Mouse (Mus musculus) embryonic facial prominence, embryonic 15.5 days (tissue): Measurements from ENCODE around the gene Cntnap5a. TPM values are rescaled to one million over a fixed set of nuclear protein-coding genes. Genes with fewer than 3 reads are reported as not detected.

Source experiments
- ATAC-seq: fragments of 200-750 bp; cut with Nextera tagmentation; 2 replicates; pipeline ENCODE4 v1.8.0; 2017; ENCODE audit warnings: low read depth, moderate TSS enrichment; ENCODE audit not compliant: insufficient number of reproducible peaks, low FRiP score, low TSS enrichment
- H3K27ac ChIP-seq: fragments of 300-500 bp; sonication (generic); replicated peaks from 2 replicates; pipeline ENCODE4 v1.5.1; 2015; ENCODE audit warnings: mild to moderate bottlenecking, inconsistent platforms
- H3K27me3 ChIP-seq: fragments of 300-500 bp; sonication (generic); 2 replicates; pipeline ENCODE4 v1.6.1; 2015; ENCODE audit warnings: inconsistent platforms
- H3K36me3 ChIP-seq: fragments of 300-500 bp; sonication (generic); 2 replicates; pipeline ENCODE4 v1.6.1; 2015; ENCODE audit warnings: mild to moderate bottlenecking, inconsistent platforms
- H3K4me1 ChIP-seq: fragments of 300-500 bp; sonication (generic); 2 replicates; pipeline ENCODE4 v1.6.1; 2015; ENCODE audit warnings: inconsistent platforms
- H3K4me2 ChIP-seq: fragments of 300-500 bp; sonication (generic); replicated peaks from 2 replicates; pipeline ENCODE4 v1.6.1; 2015; ENCODE audit warnings: mild to moderate bottlenecking, inconsistent platforms
- H3K4me3 ChIP-seq: fragments of 300-500 bp; sonication (generic); replicated peaks from 2 replicates; pipeline ENCODE4 v1.5.1; 2015; ENCODE audit warnings: mild to moderate bottlenecking, inconsistent platforms
- H3K9ac ChIP-seq: fragments of 300-500 bp; sonication (generic); 2 replicates; pipeline ENCODE4 v1.6.1; 2015; ENCODE audit warnings: inconsistent platforms
- H3K9me3 ChIP-seq: fragments of 300-500 bp; sonication (generic); replicated peaks from 2 replicates; pipeline ENCODE4 v1.6.1; 2016; ENCODE audit warnings: inconsistent platforms
- WGBS: fragments of 180-500 bp; shearing (Covaris S2); methylation state at CpG from one replicate; pipeline ENCODE4 v1.1.7; 2015; 5-methylcytosine and 5-hydroxymethylcytosine counted together
- polyA plus RNA-seq: library from polyadenylated mRNA; unstranded; fragments of >200 nt; fragmentation: Nextera tagmentation; extraction: Ambion mirVana; gene quantifications from 2 replicates; pipeline ENCODE4 v1.2.1, GENCODE M21; 2015

Gene Cntnap5a
- polyA plus RNA-seq, 1 experiment from 2014 or later, result 0.04 TPM

DNA sequence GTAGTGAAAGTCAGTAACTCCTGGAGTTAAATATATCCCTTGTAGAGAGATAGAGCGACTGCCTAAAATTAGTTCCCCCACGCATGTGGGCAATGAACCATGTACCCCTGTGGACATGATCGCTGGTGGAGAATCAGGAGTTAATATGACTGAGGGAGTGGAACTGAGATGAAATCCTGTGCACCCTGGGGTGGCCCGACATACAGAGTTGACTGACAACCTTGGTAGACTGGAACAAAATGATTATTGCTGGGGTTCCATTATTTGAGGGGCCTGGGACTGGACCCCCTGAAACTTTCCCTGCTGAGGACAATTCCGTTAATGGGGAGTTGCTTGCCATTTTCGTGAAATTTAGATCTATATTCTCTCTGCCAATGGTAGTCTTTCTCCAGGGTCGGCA is 683.0 kb downstream of the Cntnap5a start:
- ATAC-seq, result no peak
- H3K27ac ChIP-seq, result no peak overlapping the region

DNA sequence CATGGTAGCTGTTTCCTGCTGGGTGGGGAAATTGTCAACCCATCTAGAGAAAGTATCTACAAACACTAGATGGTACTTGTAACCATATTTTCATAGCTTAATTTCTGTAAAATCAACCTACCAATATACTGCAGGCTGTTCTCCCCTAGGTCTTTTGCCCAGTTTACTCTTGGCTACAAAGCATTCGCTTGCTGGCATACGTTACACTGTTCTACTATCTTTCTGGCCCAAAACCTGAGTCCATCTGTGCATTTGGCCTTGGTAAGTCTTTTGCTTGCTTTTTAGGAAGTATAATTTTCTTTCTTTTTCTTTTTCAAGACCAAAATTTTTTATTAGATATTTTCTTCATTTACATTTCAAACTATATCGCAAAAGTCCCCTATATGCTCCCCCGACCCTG is 686.3 kb downstream of the Cntnap5a start:
- Histone ChIP-seq H3K27me3 (no peaks in the 10 kb centered on the region), H3K27ac (no peak overlapping the region), H3K4me3 (no peak overlapping the region), H3K9ac (no peak overlapping the region), H3K4me2 (no peak overlapping the region), H3K4me1 (no peaks in the 10 kb centered on the region), H3K36me3 (no peaks in the 10 kb centered on the region), H3K9me3 (no peaks in the 10 kb centered on the region)
- no peak for ATAC-seq
- 94% methylated on average over 4 of the region's 4 CpGs for whole genome bisulfite sequencing

More for the DNA sequence above, 683.0 kb downstream of the Cntnap5a start:
- Histone ChIP-seq H3K36me3 (no peaks in the 10 kb centered on the region), H3K27me3 (no peaks in the 10 kb centered on the region), H3K4me2 (no peak overlapping the region), H3K9ac (no peak overlapping the region), H3K4me3 (no peak overlapping the region), H3K9me3 (no peaks in the 10 kb centered on the region), H3K4me1 (no peaks in the 10 kb centered on the region)
- 42% methylated on average over 7 of the region's 7 CpGs for WGBS

DNA sequence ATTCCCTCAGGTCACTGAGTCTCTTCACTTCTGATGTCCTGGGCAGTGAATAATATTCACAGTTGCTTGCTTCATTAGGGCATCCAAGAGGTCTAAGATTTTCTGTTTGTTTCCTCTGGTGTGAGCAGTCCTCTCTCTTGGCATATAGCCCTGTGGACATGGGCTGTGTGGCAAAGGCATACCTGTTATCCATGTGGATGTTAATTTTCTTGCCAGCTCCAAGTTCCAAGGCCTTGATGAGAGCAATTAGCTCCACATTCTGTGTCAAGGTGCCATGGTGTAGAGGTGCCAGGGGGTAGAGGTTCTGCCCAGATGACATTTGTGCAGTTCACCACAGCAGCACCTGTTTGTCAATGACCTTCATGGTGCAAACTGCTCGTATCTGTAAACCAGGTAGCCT is 689.0 kb downstream of the Cntnap5a start:
- no peaks in the 10 kb centered on the region for H3K27me3 ChIP-seq
- no peak for ATAC-seq
- no peak overlapping the region for H3K27ac ChIP-seq
- H3K36me3 ChIP-seq, result no peaks in the 10 kb centered on the region
- H3K4me2 ChIP-seq, result no peak overlapping the region
- H3K4me3 ChIP-seq, result no peak overlapping the region
- H3K9me3 ChIP-seq, result no peaks in the 10 kb centered on the region
- 65% methylated on average over 1 of the region's 1 CpGs for WGBS
- no peak overlapping the region for H3K9ac ChIP-seq
- H3K4me1 ChIP-seq, result no peaks in the 10 kb centered on the region

DNA sequence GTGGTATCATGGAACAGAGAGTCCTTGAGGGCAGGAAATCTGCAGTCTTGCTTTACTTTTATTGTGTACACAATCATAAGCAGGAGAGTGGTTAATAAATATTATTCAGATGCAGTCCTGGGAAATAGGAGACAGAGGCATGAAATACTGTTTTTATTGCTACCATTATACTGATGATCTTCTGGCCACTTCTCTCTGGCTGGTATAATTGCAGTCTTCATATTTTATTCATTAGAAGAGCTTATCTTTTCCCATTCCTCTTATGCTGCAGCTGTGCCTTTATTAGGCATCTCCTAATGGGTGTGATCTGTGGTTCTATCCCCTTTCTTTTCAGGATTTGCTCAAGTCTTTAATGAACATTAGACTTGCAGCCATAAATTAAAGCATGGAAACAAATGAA is 707.8 kb downstream of the Cntnap5a start:
- H3K27ac ChIP-seq, result no peak overlapping the region
- H3K4me3 ChIP-seq, result no peak overlapping the region
- no peak overlapping the region for H3K9ac ChIP-seq
- no peaks in the 10 kb centered on the region for H3K4me1 ChIP-seq
- no peaks in the 10 kb centered on the region for H3K9me3 ChIP-seq
- no peak for ATAC-seq
- H3K27me3 ChIP-seq, result no peaks in the 10 kb centered on the region
- no peak overlapping the region for H3K4me2 ChIP-seq
- no peaks in the 10 kb centered on the region for H3K36me3 ChIP-seq

DNA sequence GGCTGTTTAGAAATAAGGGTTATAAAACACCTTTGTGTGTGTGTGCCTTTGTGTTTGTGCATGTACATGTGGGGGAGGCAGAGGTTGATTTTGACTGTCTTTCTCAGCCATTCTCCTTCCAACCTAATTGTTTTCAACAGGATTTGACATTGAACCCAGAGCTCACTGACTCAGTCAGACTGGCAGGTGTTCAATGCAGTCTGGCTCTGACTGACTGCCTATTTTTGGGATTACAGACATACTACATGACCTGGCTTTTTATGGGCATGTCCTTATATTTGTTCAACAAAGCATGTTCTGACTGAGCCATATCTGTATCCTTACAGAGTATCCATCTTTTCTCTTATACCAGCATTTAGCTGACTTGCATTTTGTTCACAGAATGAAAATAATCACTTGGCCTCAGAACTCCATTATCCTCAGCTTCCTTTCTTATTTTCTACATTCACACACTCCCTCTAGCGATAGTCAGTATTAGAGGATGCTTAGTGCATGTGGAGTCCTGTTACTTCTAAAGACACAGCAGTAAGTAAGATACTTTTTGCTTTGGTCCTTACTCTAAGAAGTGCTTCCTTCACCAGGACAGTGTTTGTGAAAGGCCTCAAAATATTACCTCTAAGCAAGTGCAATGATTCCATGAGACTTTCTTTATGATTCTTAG is 717.6 kb downstream of the Cntnap5a start:
- Histone ChIP-seq H3K27ac (no peak overlapping the region), H3K9me3 (no peaks in the 10 kb centered on the region), H3K27me3 (no peaks in the 10 kb centered on the region), H3K9ac (no peak overlapping the region), H3K36me3 (no peaks in the 10 kb centered on the region), H3K4me3 (no peak overlapping the region), H3K4me2 (no peak overlapping the region), H3K4me1 (no peaks in the 10 kb centered on the region)
- 83% methylated on average over 1 of the region's 1 CpGs for WGBS
- no peak for ATAC-seq

DNA sequence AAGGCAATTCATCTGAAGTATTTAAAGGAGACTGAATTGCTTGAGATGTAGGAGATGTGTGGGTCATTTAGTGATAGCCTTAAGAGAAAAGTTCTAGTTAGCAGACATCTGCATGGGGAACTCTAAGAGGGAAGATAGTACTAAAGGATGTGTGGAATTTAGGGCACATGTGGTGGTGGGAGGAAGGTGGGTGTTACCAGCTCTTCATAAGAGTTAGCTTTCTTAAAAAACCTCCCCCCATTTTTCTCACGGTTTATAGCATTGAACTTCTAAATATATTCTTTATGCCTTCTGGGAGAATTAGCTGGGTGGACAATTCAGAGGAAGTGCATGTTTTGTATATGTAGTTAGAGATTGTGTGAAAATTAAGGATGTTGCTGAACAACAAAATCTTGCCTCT is 725.3 kb downstream of the Cntnap5a start:
- Histone ChIP-seq H3K36me3 (no peaks in the 10 kb centered on the region), H3K4me3 (no peak overlapping the region), H3K9me3 (no peaks in the 10 kb centered on the region), H3K4me1 (no peaks in the 10 kb centered on the region), H3K9ac (no peak overlapping the region), H3K27ac (no peak overlapping the region), H3K4me2 (no peak overlapping the region), H3K27me3 (no peaks in the 10 kb centered on the region)
- no peak for ATAC-seq
- WGBS, result 71% methylated on average over 1 of the region's 1 CpGs

DNA sequence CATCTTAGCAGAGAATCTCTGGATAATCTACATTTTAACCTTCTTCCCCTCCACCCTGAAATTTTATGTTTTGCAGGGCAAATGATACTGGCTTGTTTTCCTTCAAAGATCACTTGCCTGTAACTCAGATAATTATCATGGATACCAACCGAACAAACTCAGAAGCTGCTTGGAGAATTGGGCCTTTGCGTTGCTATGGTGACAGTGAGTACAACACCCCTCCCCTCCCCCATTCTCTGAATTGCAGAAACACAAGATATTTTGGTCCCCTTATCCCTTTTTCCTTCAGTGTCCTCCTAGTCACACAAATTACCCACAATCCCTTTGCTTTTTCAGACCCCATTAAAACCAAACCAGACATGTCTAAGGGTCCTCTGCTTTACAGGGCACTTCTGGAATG is 743.8 kb downstream of the Cntnap5a start:
- no peak overlapping the region for H3K4me2 ChIP-seq
- H3K4me3 ChIP-seq, result no peak overlapping the region
- no peak overlapping the region for H3K27ac ChIP-seq
- ATAC-seq, result no peak
- H3K27me3 ChIP-seq, result no peaks in the 10 kb centered on the region
- H3K9me3 ChIP-seq, result no peaks in the 10 kb centered on the region
- no peaks in the 10 kb centered on the region for H3K4me1 ChIP-seq
- H3K9ac ChIP-seq, result no peak overlapping the region
- H3K36me3 ChIP-seq, result no peaks in the 10 kb centered on the region
- 49% methylated on average over 2 of the region's 2 CpGs for WGBS

DNA sequence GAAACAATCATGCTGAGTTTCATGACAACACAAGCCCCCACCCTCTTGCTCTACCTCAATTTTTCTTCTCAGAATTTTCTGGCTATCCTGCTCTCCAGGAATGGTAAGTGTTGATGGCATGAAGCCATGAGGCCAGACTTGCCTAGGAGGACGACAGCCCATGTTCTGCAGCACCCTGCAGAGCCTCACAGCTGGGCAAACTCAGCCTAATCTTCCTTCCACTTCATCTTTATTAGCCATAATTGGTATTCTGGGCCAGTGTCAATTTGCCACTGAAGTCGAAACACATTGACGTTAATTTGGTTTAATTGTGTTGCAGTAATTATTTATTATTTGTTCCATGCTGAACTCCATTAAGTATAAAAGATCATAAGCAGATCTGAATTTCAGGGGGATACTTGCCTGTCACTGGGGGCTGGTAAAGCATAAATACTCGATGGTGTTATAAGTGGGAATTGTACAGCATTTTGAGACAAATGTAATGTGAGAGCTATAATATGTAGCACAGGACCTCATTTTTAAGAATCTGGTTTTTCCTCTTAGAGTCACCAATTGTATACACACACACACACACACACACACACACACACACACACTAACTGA is 770.7 kb downstream of the Cntnap5a start:
- H3K4me2 ChIP-seq, result no peak overlapping the region
- no peaks in the 10 kb centered on the region for H3K4me1 ChIP-seq
- no peak overlapping the region for H3K27ac ChIP-seq
- no peak overlapping the region for H3K9ac ChIP-seq
- no peak overlapping the region for H3K4me3 ChIP-seq
- H3K36me3 ChIP-seq, result no peaks in the 10 kb centered on the region
- WGBS, result 65% methylated on average over 4 of the region's 4 CpGs
- no peaks in the 10 kb centered on the region for H3K27me3 ChIP-seq
- no peaks in the 10 kb centered on the region for H3K9me3 ChIP-seq
- ATAC-seq, result no peak

DNA sequence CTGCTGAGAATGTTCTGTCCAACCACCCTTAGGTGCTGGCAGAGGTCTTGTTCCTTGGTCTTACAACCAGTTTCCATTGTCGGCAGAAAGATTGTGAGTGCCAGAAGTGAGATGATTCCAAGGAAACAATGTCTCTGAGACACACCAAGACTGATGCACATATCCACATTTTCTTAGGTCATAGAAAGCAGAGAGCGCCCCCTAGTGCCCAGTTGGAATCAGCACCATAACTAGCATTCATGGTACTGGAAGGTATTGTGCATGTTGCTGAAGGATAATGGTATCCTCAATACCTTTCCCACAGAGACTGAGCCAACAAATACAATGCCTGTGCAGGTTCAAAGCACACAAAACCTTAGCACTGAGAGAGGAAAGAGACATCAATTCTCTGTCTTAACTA is 793.1 kb downstream of the Cntnap5a start:
- Histone ChIP-seq H3K9me3 (no peaks in the 10 kb centered on the region), H3K27ac (no peak overlapping the region), H3K9ac (no peak overlapping the region), H3K36me3 (no peaks in the 10 kb centered on the region), H3K4me1 (no peaks in the 10 kb centered on the region), H3K4me3 (no peak overlapping the region), H3K27me3 (no peaks in the 10 kb centered on the region), H3K4me2 (no peak overlapping the region)
- WGBS, result 26% methylated on average over 2 of the region's 2 CpGs
- no peak for ATAC-seq

DNA sequence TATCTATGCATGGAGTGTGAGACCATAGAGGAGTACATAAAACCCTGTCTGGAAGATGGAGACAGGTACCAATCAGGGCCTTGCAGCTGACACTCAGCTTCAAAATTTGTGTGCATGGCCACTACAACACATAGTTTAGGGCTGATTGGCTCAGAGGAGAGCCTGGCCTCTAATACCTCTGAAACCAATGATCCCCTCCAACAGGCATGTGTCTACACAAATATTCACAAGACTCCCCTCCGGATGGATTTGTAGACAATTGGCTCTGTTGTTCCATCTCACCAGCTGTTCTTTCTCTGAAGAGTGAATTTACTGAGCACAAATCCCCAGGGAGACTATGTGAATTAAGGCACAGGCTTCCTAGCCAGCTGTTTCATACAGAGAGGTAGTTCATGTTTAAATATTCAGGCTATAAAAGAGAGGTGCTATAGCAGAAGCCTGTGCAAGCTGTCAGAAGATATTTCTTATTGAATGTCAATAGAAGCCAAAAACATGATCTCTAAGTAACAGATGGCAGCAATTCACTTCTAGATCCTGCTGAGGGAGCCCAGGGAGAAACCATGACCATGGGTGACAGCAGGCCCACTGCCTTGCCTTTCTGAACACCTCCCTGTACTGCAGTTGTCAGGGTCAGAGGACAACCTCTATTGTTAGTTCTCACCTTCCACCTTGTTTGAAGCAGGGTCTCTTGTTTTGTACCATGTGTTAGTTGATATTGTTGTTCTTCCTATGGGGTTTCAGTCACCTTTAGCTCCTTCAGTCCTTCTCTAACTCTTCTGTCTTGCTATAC is 804.4 kb downstream of the Cntnap5a start:
- H3K4me3 ChIP-seq, result no peak overlapping the region
- H3K9ac ChIP-seq, result no peak overlapping the region
- 39% methylated on average over 1 of the region's 1 CpGs for WGBS
- H3K27ac ChIP-seq, result no peak overlapping the region
- H3K36me3 ChIP-seq, result no peaks in the 10 kb centered on the region
- H3K4me2 ChIP-seq, result no peak overlapping the region
- no peaks in the 10 kb centered on the region for H3K27me3 ChIP-seq
- H3K9me3 ChIP-seq, result no peaks in the 10 kb centered on the region
- no peaks in the 10 kb centered on the region for H3K4me1 ChIP-seq
- peak; percentile 60 for ATAC-seq

DNA sequence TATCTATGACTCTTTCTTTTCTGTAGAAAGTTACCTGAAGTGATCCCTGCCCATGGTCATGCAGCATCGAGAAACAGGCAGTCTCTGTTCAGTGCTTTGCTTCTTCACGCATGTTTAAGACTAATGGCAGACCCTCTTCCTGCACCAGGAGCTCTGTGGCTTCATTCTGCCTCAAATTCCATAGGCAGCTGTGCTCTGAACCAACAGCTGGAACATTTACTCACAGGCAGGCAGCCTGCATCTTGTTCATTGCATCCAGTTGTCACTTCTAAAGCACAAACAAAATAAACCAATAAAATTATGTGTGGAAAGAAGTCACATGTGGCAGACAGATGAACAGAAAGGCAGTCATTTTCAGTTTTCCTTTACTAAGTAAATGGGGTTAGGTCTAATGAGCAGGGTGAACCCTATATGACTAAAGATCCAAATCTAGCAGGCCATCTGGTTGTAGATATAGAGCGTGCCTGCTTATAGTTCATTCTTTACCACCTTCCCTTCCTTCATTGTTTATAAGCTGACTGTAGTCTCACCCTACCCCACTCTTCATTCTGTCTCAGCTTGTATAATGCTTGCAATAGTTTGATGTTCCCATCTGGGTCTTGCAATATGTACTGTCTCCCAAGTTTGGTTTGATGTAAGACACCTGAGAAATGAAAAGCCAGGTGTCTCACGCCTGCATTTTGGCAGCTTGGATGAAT is 893.6 kb downstream of the Cntnap5a start:
- Histone ChIP-seq H3K36me3 (no peaks in the 10 kb centered on the region), H3K9me3 (no peaks in the 10 kb centered on the region), H3K4me1 (peaks cover 4% of the 10 kb centered on the region; the same call in 1 of the 2 replicates), H3K27ac (no peak overlapping the region), H3K27me3 (no peaks in the 10 kb centered on the region), H3K4me2 (no peak overlapping the region), H3K4me3 (no peak overlapping the region), H3K9ac (no peak overlapping the region)
- no peak for ATAC-seq
- 52% methylated on average over 4 of the region's 4 CpGs for WGBS
